Mouse (Mus musculus) layer of hippocampus, adult 8-10 months (tissue): ENCODE data around the gene Tshz2. TPM values are rescaled to one million over a fixed set of nuclear protein-coding genes. Genes with fewer than 3 reads are reported as not detected.
A peak's percentile ranks its signal among the peaks of the same experiment; 100 is the strongest.
"Not testable (repeated sequence)": the region's sequence is repeated elsewhere in the genome, so short reads cannot be mapped to it uniquely, and the experiment has no call there.

Source experiments
- DNase-seq, 2 experiments: peaks; one replicate each; pipeline ENCODE4 v3.0.0; 2022; ENCODE audit warnings: low spot score in 2 of 2
- total RNA-seq, 4 experiments: library from RNA; stranded (reverse); gene quantifications; 2 replicates each; pipeline ENCODE4 v1.2.4; 2022

The Tshz2 gene
- total RNA-seq, 4 experiments from 2014 or later, result 64.2 to 79.4 (median 74.0) TPM

GRCm38 (mm10) chr2:169805545-169805944, 172.7 kb downstream of the Tshz2 start:
- no peak for DNase-seq

DNA sequence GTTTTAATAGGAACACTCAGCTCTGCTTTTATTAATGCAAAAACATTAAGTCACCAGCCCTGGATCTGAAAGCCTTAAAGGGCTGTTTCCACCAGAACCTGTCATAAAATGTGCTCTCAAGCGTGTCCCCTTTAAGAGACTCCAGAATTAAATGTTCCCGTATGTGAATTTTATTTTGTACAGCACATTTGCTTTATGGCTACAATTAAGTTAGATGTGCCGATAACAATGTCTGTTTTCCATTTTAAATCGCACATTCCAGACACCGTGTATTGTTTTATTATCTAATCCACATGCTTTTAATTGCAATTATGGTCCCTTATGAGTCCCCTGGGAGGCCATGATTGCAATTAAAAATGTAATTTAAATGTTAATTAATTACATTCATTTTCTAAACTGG, 178.8 kb downstream of the Tshz2 start:
- DNase-seq, result no peak

GRCm38 (mm10) chr2:169812055-169812454, 179.2 kb downstream of the Tshz2 start:
- no peak for DNase-seq

GRCm38 (mm10) chr2:169812940-169813339, 180.1 kb downstream of the Tshz2 start:
- DNase-seq, result no peak

DNA sequence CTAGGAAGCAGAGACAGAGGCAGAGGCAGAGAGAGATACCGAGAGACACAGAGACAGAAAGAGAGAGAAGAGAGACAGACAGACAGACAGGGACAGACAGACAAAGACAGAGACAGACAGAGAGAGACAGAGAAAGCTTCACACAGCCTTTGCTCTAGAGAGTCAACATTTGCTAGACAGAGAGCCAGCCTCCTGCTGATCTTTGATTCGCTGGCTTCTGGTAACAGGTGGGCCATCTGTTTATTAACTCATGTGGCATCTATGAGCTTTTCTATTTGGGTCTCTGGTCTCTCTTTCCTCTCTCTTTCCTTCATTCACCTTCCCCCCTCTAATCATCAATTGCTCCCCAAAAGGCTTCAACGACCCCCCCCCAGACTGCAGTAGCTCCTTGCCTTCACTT, 181.5 kb downstream of the Tshz2 start:
- no peak for DNase-seq

GRCm38 (mm10) chr2:169814757-169815156, 181.9 kb downstream of the Tshz2 start:
- DNase-seq, result peak in 1 of 2 experiments; percentile 19

GRCm38 (mm10) chr2:169821021-169821441, 188.2 kb downstream of the Tshz2 start:
- DNase-seq, result no peak

DNA sequence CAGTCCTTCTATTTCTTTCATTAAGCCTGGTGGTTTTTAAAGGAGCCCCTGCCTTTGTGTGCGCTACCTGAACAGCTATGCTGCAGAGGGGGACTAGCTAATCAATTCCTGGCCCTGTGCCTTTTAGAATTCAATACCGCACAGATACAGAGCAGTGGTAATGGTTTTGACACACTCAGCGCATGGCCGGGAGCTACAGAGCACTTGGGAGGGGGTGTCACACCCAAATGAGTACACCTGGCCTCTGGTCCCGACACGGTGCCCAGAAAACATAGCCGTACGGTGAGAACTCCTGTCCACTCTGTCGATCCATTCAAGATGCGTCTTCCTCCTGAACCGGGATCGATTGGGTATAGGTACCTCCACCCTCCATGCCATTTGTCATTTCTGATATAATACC, 193.1 kb downstream of the Tshz2 start:
- no peak for DNase-seq

GRCm38 (mm10) chr2:169826316-169826715, 193.5 kb downstream of the Tshz2 start:
- DNase-seq, result no peak

DNA sequence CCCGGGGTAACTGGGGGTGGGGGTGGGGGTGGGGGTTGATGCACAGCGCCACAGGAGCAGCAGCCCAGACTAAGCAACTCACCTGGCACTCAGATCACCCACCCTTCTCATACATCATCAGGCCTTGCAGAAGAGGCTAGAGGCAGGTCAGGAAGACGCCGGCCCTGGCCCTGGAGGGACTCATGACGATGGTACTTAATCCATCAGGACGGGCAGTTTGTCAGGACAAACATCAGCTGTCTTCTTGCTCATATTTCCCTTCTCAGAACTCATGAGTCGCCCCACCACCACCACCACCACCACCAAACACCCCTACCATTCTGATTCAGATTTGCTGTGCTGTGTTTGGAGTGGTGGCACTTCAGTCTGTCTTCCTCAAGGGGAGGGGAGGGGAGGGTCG, 194.0 kb downstream of the Tshz2 start:
- DNase-seq, result no peak

DNA sequence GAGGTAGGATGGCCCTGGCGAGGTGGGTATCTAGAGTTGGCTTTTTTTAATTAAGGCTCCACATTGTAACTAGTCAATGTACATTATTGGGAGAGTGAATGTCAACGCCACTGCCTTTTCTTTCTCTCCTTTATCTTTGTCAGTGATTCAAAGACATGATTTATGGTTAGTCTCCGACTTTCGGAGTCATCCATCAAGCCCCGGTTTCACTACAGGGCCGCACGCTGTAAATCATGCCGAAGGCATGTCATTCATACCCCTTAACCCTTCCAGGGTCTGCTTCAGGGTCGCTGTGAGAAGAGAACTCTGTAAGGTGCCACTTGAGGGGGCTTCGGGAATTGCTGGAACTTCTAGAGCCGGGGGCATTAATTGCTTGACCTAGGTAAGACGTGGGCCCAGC, 199.4 kb downstream of the Tshz2 start:
- DNase-seq, result no peak

DNA sequence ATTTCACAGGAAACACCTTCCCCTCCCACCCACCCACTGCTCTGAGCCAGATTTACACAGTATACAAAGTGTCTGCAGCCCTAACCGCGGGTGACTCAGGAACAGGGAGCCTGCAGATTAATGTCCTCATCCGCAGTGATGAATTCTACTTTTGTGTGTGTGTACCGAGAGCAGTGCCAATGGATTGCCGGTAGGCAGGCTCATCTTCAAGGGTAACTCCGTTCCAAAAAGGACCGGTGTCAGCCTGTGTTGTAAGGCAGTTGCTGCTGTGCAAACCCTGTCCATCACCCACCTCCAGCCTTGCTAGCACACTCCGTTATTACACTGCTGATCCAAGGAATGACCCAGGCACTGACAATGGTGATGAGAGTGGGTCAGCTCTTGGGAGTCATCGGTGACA, 200.8 kb downstream of the Tshz2 start:
- DNase-seq, result no peak

DNA sequence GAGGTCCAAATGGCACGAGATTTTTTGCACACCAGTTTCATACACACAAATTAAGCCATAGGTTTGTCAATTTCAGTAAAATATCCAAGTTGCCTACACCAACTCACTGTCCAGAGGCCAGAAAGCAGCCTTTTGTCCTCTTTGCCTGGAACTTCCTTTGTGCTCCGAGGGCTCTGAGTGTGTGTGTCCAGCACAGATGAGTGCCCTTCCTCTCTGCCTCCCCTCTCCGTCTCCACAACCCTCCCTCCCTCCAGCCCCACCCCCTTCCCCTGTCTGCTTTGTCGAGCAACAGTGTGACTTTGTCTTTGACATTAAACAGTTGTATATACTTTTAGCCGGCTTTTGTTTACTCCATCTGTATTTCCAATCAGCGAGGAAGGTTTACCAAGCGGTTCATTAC, 201.8 kb downstream of the Tshz2 start:
- DNase-seq, result no peak

GRCm38 (mm10) chr2:169837031-169837605, 204.3 kb downstream of the Tshz2 start:
- no peak for DNase-seq

GRCm38 (mm10) chr2:169838521-169838920, 205.7 kb downstream of the Tshz2 start:
- no peak for DNase-seq

- no peak for DNase-seq
Measured at GRCm38 (mm10) chr2:169841442-169841841, 208.6 kb downstream of the Tshz2 start.

GRCm38 (mm10) chr2:169842494-169842893, 209.7 kb downstream of the Tshz2 start:
- DNase-seq, result no peak

- no peak for DNase-seq
Measured at GRCm38 (mm10) chr2:169843553-169843952, 210.7 kb downstream of the Tshz2 start.

DNA sequence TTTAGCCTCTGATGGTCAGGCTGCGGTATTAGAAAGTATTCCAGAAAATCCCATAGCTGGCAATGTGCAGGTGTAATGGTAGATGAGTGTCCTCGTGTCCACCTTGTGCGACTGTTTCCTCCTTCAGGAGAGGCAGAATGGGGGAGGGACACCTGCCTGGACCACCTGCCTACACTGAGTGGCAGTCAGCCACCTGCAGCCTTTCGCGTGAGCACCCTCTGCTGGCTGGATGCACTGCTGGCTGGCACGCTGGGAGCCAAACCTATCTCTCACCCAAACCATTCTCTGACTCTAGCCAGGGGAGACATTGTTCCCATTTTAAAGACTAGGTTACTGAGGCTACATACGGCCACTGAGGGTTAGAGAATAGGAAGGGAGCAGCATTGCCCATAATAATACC, 216.3 kb downstream of the Tshz2 start:
- peak in 1 of 2 experiments; percentile 30 for DNase-seq

DNA sequence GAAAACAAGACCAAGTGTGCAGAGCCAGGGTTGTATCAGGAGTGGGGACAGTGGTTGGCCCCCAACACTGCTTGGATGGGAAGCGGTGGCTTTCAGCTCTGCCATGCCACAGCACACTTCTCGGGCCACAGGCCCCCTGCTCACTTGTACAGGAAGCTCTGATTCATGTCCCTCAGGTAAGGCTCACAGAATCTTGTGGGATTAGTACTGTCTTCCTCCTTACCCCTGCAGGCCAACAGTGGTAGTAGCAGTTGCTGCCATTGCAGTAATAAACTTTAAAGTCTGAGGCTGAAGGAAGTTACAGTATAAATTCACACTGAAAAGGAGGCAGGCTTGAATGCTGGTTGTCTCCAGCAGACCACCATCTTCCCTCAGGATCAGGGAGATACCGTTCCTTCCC, 216.7 kb downstream of the Tshz2 start:
- no peak for DNase-seq

GRCm38 (mm10) chr2:169851606-169852005, 218.8 kb downstream of the Tshz2 start:
- no peak for DNase-seq

DNA sequence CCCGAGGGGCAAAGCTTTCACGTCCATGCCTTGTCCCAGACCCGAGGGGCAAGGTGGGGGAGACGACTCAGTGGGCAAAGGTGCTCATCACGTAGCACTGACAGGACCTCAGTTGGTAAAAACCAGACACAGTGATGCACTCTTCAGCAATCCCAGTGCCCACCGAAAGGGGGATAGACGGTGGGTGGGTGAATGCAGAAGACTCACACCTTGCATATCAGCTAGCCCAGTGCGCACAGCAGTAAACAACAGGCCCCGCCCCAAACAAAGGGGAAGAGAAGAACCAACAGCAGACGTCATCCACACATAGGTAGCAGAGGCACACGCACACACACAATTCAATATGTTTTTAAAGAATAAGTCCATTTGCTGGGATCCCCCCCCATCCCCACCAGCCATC, 221.7 kb downstream of the Tshz2 start:
- DNase-seq, result no peak

DNA sequence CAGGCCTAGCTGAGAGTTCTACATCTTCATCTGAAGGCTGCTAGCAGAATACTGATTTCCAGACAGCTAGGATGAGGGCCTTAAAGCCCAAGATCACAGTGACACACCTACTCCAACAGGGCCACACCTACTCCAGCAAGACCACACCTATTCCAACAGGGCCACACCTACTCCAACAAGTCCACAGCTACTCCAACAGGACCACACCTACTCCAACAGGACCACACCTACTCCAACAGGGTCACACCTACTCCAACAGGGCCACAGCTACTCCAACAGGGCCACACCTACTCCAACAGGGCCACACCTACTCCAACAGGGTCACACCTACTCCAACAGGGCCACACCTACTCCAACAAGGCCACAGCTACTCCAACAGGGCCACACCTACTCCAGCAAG, 224.2 kb downstream of the Tshz2 start:
- not testable (repeated sequence) for DNase-seq
